Mouse (Mus musculus): Measurements from ENCODE around the gene Thsd7b. TPM values are rescaled to one million over a fixed set of nuclear protein-coding genes. Genes with fewer than 3 reads are reported as not detected.
"Not testable (repeated sequence)": the region's sequence is repeated elsewhere in the genome, so short reads cannot be mapped to it uniquely, and the experiment has no call there.

The Thsd7b gene
- polyA plus RNA-seq, 1 experiment from 2014 or later: 0.54 TPM

- Histone ChIP-seq H3K9me3 (ENCODE audit: low read depth, low read length) (no peaks in the 10 kb centered on the region), H3K36me3 (ENCODE audit: insufficient read depth) (no peaks in the 10 kb centered on the region), H3K4me3 (ENCODE audit: low read depth, low read length) (no peak overlapping the region), H3K4me2 (no peak overlapping the region), H3K27ac (ENCODE audit: low read depth) (no peak overlapping the region), H3K4me1 (ENCODE audit: insufficient read depth) (no peaks in the 10 kb centered on the region), H3K27me3 (ENCODE audit: insufficient read depth, low read length) (no peaks in the 10 kb centered on the region), H3K9ac (no peak overlapping the region)
- ATAC-seq (ENCODE audit: insufficient read depth): no peak
- DNase-seq: no peak
- 73% methylated on average over 3 of the region's 3 CpGs for WGBS
- TF ChIP-seq CTCF (IDR thresholded peaks at IDR 0.05; ENCODE audit: low read depth): no peak
Measured at GRCm38 (mm10) chr1:130245563-130245962, 972.5 kb downstream of the Thsd7b start.

GRCm38 (mm10) chr1:130246264-130246663 lies 973.2 kb downstream of the Thsd7b start:
- WGBS: 86% methylated on average over 4 of the region's 4 CpGs
- not testable (repeated sequence) for ATAC-seq (ENCODE audit: insufficient read depth)

GRCm38 (mm10) chr1:130246930-130247329 lies 973.8 kb downstream of the Thsd7b start:
- not testable (repeated sequence) for H3K9me3 ChIP-seq (ENCODE audit: low read depth, low read length); DNase-seq; H3K36me3 ChIP-seq (ENCODE audit: insufficient read depth); ATAC-seq (ENCODE audit: insufficient read depth); H3K27ac ChIP-seq (ENCODE audit: low read depth); H3K27me3 ChIP-seq (ENCODE audit: insufficient read depth, low read length); H3K9ac ChIP-seq; H3K4me2 ChIP-seq; H3K4me3 ChIP-seq (ENCODE audit: low read depth, low read length); H3K4me1 ChIP-seq (ENCODE audit: insufficient read depth)
- 94% methylated on average over 4 of the region's 4 CpGs for WGBS

More at GRCm38 (mm10) chr1:130246264-130246663, 973.2 kb downstream of the Thsd7b start:
- not testable (repeated sequence) for DNase-seq; H3K27ac ChIP-seq (ENCODE audit: low read depth); H3K4me1 ChIP-seq (ENCODE audit: insufficient read depth); H3K4me2 ChIP-seq; H3K27me3 ChIP-seq (ENCODE audit: insufficient read depth, low read length); H3K4me3 ChIP-seq (ENCODE audit: low read depth, low read length); H3K9ac ChIP-seq; H3K9me3 ChIP-seq (ENCODE audit: low read depth, low read length); H3K36me3 ChIP-seq (ENCODE audit: insufficient read depth)

GRCm38 (mm10) chr1:130262046-130262445 lies 988.9 kb downstream of the Thsd7b start:
- Histone ChIP-seq H3K27ac (ENCODE audit: low read depth) (no peak overlapping the region), H3K9ac (no peak overlapping the region), H3K27me3 (ENCODE audit: insufficient read depth, low read length) (no peaks in the 10 kb centered on the region), H3K9me3 (ENCODE audit: low read depth, low read length) (no peaks in the 10 kb centered on the region), H3K4me1 (ENCODE audit: insufficient read depth) (no peaks in the 10 kb centered on the region), H3K36me3 (ENCODE audit: insufficient read depth) (no peaks in the 10 kb centered on the region), H3K4me2 (no peak overlapping the region), H3K4me3 (ENCODE audit: low read depth, low read length) (no peak overlapping the region)
- 43% methylated on average over 6 of the region's 6 CpGs for WGBS
- ATAC-seq (ENCODE audit: insufficient read depth) (no peak), DNase-seq (no peak)
- no peak for TF ChIP-seq CTCF (IDR thresholded peaks at IDR 0.05; ENCODE audit: low read depth)
